Mouse (Mus musculus) myocyte (in vitro differentiated cells): ENCODE results near the gene Fam129b.
A peak's percentile ranks its signal among the peaks of the same experiment; 100 is the strongest.

Experiments used
- CEBPB ChIP-seq: IDR thresholded peaks from 2 replicates; pipeline ENCODE4 v1.6.1; 2011; ENCODE audit warnings: mild to moderate bottlenecking, moderate library complexity; ENCODE audit not compliant: poor library complexity, insufficient read depth, severe bottlenecking
- MAX ChIP-seq: IDR thresholded peaks from one replicate; pipeline ENCODE4 v1.6.1; 2011; ENCODE audit warnings: low read depth, mild to moderate bottlenecking, control low read depth
- MYOD1 ChIP-seq, 3 experiments: IDR thresholded peaks; one replicate each; pipeline ENCODE4 v1.6.1; 2011; ENCODE audit warnings: control low read depth in 2 of 3, low read depth in 2 of 3, mild to moderate bottlenecking in 2 of 3, moderate library complexity in 1 of 3; ENCODE audit not compliant: insufficient read length in 2 of 3, control insufficient read depth in 1 of 3
- POLR2A ChIP-seq: IDR thresholded peaks from one replicate; pipeline ENCODE4 v1.6.1; 2011; ENCODE audit warnings: low read depth, mild to moderate bottlenecking, control low read depth, moderate library complexity; ENCODE audit not compliant: insufficient read length
- POLR2AphosphoS2 ChIP-seq: IDR thresholded peaks from one replicate; pipeline ENCODE4 v1.6.1; 2011; ENCODE audit warnings: low read depth, control low read depth; ENCODE audit not compliant: insufficient read length
- TCF12 ChIP-seq: IDR thresholded peaks from one replicate; pipeline ENCODE4 v1.6.1; 2011; ENCODE audit warnings: mild to moderate bottlenecking, control low read depth; ENCODE audit not compliant: poor library complexity, insufficient read depth, severe bottlenecking
- USF1 ChIP-seq: IDR thresholded peaks from one replicate; pipeline ENCODE4 v1.6.1; 2011; ENCODE audit warnings: low read depth, mild to moderate bottlenecking, control low read depth, moderate library complexity

DNA sequence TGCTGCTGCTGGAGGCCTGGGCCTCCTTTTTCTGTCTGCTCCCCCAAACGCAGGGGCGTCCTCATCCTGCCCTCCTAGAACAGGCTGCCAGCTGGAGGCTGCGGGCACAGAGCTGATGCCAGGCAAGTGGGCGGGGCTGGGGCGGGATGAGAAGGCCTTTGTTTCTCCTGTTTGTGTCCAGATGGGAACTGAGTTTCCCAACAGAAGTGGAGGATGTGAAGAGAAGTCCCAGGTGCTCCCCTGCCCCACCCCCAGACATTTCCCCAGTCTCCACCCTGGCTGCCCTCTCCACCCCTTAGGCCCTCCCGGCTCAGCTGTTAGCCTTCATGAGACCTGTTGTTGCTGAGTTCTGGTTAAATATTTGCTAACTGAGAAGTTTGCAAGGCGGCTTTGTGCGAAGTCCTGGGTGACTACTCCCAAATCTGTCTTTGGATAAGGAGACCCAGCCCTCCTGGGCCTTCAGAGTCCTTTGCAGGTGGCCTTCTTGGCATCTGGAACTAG is 19.7 kb downstream of the Fam129b start:
- TF ChIP-seq POLR2A (peak; percentile 13), MYOD1 (IDR thresholded peaks at IDR 0.05; ENCODE audit: control insufficient read depth in 1 of 3, insufficient read length in 2 of 3, low read depth in 2 of 3) (peak in 2 of 3 experiments; percentile 1 to 63), MAX (no peak), TCF12 (no peak), POLR2AphosphoS2 (no peak), CEBPB (no peak), USF1 (no peak)
